Mouse (Mus musculus): ENCODE measurements around the gene Agap2. TPM values are rescaled to one million over a fixed set of nuclear protein-coding genes. Genes with fewer than 3 reads are reported as not detected.

Agap2 gene
- polyA plus RNA-seq, 1 experiment, result 26.5 TPM

DNA sequence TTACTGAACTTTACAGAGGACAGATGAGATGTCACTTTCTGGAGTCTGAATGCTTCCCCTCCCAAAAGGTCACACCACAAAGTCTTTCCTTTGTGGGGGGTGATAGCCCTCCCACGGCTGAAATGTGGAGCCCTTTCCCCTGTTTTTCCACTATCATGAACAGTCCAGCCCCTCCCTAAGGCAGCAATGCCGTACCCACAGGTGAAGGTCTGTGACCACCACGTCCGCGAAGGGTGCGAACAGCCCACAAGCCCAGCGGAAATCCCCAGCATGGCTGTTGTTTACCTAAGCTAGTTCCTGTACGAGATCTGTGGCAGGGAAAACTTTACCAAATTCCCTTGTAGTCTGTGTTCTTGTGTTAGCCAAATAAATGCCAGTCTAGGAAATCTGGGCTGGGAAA is 66.4 kb downstream of the Agap2 start:
- H3K9me3 ChIP-seq, result peaks cover 8% of the 10 kb centered on the region; the same call in 1 of the 2 replicates
- H3K36me3 ChIP-seq (replicated peaks; ENCODE audit: low read length), result no peaks in the 10 kb centered on the region
- no peak overlapping the region for H3K4me3 ChIP-seq (replicated peaks)
- H3K4me1 ChIP-seq, result peaks cover 18% of the 10 kb centered on the region
- H3K27me3 ChIP-seq (replicated peaks), result peaks cover 11% of the 10 kb centered on the region
- no peak for TF ChIP-seq GATA1 (IDR thresholded peaks at IDR 0.05; ENCODE audit: borderline replicate concordance, low read length)
- TF ChIP-seq FLI1 (IDR thresholded peaks at IDR 0.05; ENCODE audit: low read length), result no peak

Other genes with a start within 250 kb of the Agap2 start
- gene Atp23, start 173.9 kb upstream of the Agap2 start, polyA plus RNA-seq (2012; ENCODE audit: insufficient read depth, low replicate concordance), result 6.8 and 13.8 TPM in 2 replicates
- gene Ctdsp2, start 96.6 kb upstream of the Agap2 start, polyA plus RNA-seq (2012; ENCODE audit: insufficient read depth, low replicate concordance), result 27.8 and 40.9 TPM in 2 replicates
- 0.70 TPM in 1 of 2 replicates, not detected in the other for gene Avil, start 74.6 kb upstream of the Agap2 start, polyA plus RNA-seq (2012; ENCODE audit: insufficient read depth, low replicate concordance)
- 19.8 and 35.4 TPM in 2 replicates for gene Tsfm, start 44.4 kb upstream of the Agap2 start, polyA plus RNA-seq (2012; ENCODE audit: insufficient read depth, low replicate concordance)
- gene Mettl1, start 33.9 kb upstream of the Agap2 start, polyA plus RNA-seq (2012; ENCODE audit: insufficient read depth, low replicate concordance), result 1.9 and 12.1 TPM in 2 replicates
- gene Eef1akmt3, start 33.8 kb upstream of the Agap2 start, polyA plus RNA-seq (2012; ENCODE audit: insufficient read depth, low replicate concordance), result 0.08 TPM in 1 of 2 replicates, not detected in the other
- gene Cyp27b1, start 27.0 kb upstream of the Agap2 start, polyA plus RNA-seq (2012; ENCODE audit: insufficient read depth, low replicate concordance), result 0.15 TPM in 1 of 2 replicates, not detected in the other
- gene March9, start 15.1 kb upstream of the Agap2 start, polyA plus RNA-seq (2012; ENCODE audit: insufficient read depth, low replicate concordance), result 1.3 and 3.3 TPM in 2 replicates
- gene Cdk4, start 11.8 kb upstream of the Agap2 start, polyA plus RNA-seq (2012; ENCODE audit: insufficient read depth, low replicate concordance), result 288 and 833 TPM in 2 replicates
- gene Tspan31, start 5.0 kb upstream of the Agap2 start, polyA plus RNA-seq (2012; ENCODE audit: insufficient read depth, low replicate concordance), result 4.8 and 51.5 TPM in 2 replicates
- 140 and 267 TPM in 2 replicates for gene Os9, start 45.8 kb downstream of the Agap2 start, polyA plus RNA-seq (2012; ENCODE audit: insufficient read depth, low replicate concordance)
- gene B4galnt1, start 89.9 kb downstream of the Agap2 start, polyA plus RNA-seq (2012; ENCODE audit: insufficient read depth, low replicate concordance), result 71.2 and 76.1 TPM in 2 replicates
- 0.23 and 0.76 TPM in 2 replicates for gene Slc26a10, start 105.4 kb downstream of the Agap2 start, polyA plus RNA-seq (2012; ENCODE audit: insufficient read depth, low replicate concordance)
- not detected in 2 replicates for gene Arhgef25, start 114.8 kb downstream of the Agap2 start, polyA plus RNA-seq (2012; ENCODE audit: insufficient read depth, low replicate concordance)
- 51.0 and 171 TPM in 2 replicates for gene Dtx3, start 120.4 kb downstream of the Agap2 start, polyA plus RNA-seq (2012; ENCODE audit: insufficient read depth, low replicate concordance)
- gene Pip4k2c, start 136.3 kb downstream of the Agap2 start, polyA plus RNA-seq (2012; ENCODE audit: insufficient read depth, low replicate concordance), result 10.4 and 19.6 TPM in 2 replicates
- gene Kif5a, start 188.1 kb downstream of the Agap2 start, polyA plus RNA-seq (2012; ENCODE audit: insufficient read depth, low replicate concordance), result 6.6 and 11.4 TPM in 2 replicates
- gene Dctn2, start 191.1 kb downstream of the Agap2 start, polyA plus RNA-seq (2012; ENCODE audit: insufficient read depth, low replicate concordance), result 176 and 219 TPM in 2 replicates
- gene Mbd6, start 213.7 kb downstream of the Agap2 start, polyA plus RNA-seq (2012; ENCODE audit: insufficient read depth, low replicate concordance), result 245 and 640 TPM in 2 replicates
- gene Mars, start 236.5 kb downstream of the Agap2 start, polyA plus RNA-seq (2012; ENCODE audit: insufficient read depth, low replicate concordance), result 26.0 and 101 TPM in 2 replicates
- 6.1 and 10.4 TPM in 2 replicates for gene Arhgap9, start 246.7 kb downstream of the Agap2 start, polyA plus RNA-seq (2012; ENCODE audit: insufficient read depth, low replicate concordance)